Mouse (Mus musculus): ENCODE data around the gene Gid8. TPM values are rescaled to one million over a fixed set of nuclear protein-coding genes. Genes with fewer than 3 reads are reported as not detected.

The Gid8 gene
- polyA plus RNA-seq, 1 experiment from 2014 or later: 58.9 TPM

GRCm38 (mm10) chr2:180692630-180693029, 17.3 kb upstream of the Gid8 start:
- H3K4me2 ChIP-seq (ENCODE audit: low read length): no peak overlapping the region
- no peak overlapping the region for H3K4me3 ChIP-seq (ENCODE audit: low read length)
- peaks cover 22% of the 10 kb centered on the region for H3K36me3 ChIP-seq (ENCODE audit: control insufficient read depth, insufficient read depth, low read length)
- peaks cover 7% of the 10 kb centered on the region; the same call in 1 of the 2 replicates for H3K4me1 ChIP-seq (ENCODE audit: control insufficient read depth, insufficient read depth, low read depth, low read length)
- H3K9me3 ChIP-seq (ENCODE audit: control insufficient read depth, low read length): no peaks in the 10 kb centered on the region
- H3K27ac ChIP-seq (ENCODE audit: low read depth, low read length): peak overlapping the region; percentile 26; the same call in 1 of the 2 replicates
- no peaks in the 10 kb centered on the region for H3K27me3 ChIP-seq (replicated peaks; ENCODE audit: control insufficient read depth, insufficient read depth, low read length)
- H3K9ac ChIP-seq (ENCODE audit: low read depth, low read length): no peak overlapping the region
- 4% methylated on average over 1 of the region's 1 CpGs for WGBS
- ATAC-seq: peak; percentile 86; the same call in 1 of the 2 replicates

DNA sequence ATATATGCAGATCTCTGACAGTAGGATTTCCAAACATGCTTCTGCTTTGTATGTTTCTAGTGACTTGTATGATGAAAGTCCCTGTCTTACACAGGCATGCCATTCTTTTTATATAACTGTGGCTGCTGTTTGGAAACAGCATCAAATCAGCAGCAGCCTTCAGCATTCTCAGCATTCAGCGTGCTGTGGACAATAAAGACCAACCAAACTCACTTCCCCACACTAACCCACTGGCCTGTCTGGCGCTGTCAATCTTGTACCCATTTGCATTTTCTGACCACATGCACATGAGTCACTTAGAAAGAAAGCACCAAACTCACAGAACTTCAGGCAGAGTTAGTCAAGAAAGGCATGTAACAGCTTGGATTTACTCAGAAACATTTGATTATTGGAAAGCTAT, 14.7 kb upstream of the Gid8 start:
- Histone ChIP-seq H3K36me3 (ENCODE audit: control insufficient read depth, insufficient read depth, low read length) (peaks cover 3% of the 10 kb centered on the region; the same call in 1 of the 2 replicates), H3K9me3 (ENCODE audit: control insufficient read depth, low read length) (no peaks in the 10 kb centered on the region), H3K4me1 (ENCODE audit: control insufficient read depth, insufficient read depth, low read depth, low read length) (peaks cover 17% of the 10 kb centered on the region), H3K27ac (ENCODE audit: low read depth, low read length) (no peak overlapping the region), H3K9ac (ENCODE audit: low read depth, low read length) (no peak overlapping the region), H3K4me3 (ENCODE audit: low read length) (no peak overlapping the region), H3K4me2 (ENCODE audit: low read length) (no peak overlapping the region), H3K27me3 (replicated peaks; ENCODE audit: control insufficient read depth, insufficient read depth, low read length) (no peaks in the 10 kb centered on the region)
- 50% methylated on average over 2 of the region's 2 CpGs for WGBS
- ATAC-seq: no peak

DNA sequence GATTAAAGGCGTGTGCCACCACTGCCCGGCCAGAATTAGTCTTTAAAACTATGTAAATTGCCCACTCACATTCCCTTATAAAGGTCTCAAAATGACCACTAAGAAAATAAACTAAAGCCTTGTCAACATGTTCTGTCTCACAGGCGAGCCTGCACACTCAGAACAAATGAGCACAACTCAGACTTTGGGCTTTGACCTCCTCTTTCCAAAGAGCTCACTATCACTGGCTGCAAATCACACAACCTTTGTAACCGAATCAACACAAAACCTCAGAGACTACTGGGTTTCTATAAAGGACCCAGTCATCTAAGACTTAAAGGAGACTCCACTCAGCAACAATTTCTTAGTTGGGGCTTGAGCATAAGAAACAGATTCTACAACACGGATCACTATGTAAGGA, 9.5 kb upstream of the Gid8 start:
- ATAC-seq: no peak
- Histone ChIP-seq H3K9ac (ENCODE audit: low read depth, low read length) (peak overlapping the region; percentile 97), H3K4me3 (ENCODE audit: low read length) (peak overlapping the region; percentile 97), H3K9me3 (ENCODE audit: control insufficient read depth, low read length) (no peaks in the 10 kb centered on the region), H3K4me1 (ENCODE audit: control insufficient read depth, insufficient read depth, low read depth, low read length) (peaks cover 29% of the 10 kb centered on the region), H3K4me2 (ENCODE audit: low read length) (peak overlapping the region; percentile 98), H3K36me3 (ENCODE audit: control insufficient read depth, insufficient read depth, low read length) (no peaks in the 10 kb centered on the region), H3K27ac (ENCODE audit: low read depth, low read length) (no peak overlapping the region), H3K27me3 (replicated peaks; ENCODE audit: control insufficient read depth, insufficient read depth, low read length) (no peaks in the 10 kb centered on the region)
- WGBS: 84% methylated on average over 5 of the region's 5 CpGs

- peak overlapping the region; percentile 97 for H3K4me3 ChIP-seq (ENCODE audit: low read length)
- peak; percentile 1; the same call in 1 of the 2 replicates for ATAC-seq
- H3K36me3 ChIP-seq (ENCODE audit: control insufficient read depth, insufficient read depth, low read length): no peaks in the 10 kb centered on the region
- H3K9ac ChIP-seq (ENCODE audit: low read depth, low read length): peak overlapping the region; percentile 97
- H3K4me2 ChIP-seq (ENCODE audit: low read length): peak overlapping the region; percentile 98
- no peaks in the 10 kb centered on the region for H3K27me3 ChIP-seq (replicated peaks; ENCODE audit: control insufficient read depth, insufficient read depth, low read length)
- peaks cover 29% of the 10 kb centered on the region for H3K4me1 ChIP-seq (ENCODE audit: control insufficient read depth, insufficient read depth, low read depth, low read length)
- H3K9me3 ChIP-seq (ENCODE audit: control insufficient read depth, low read length): no peaks in the 10 kb centered on the region
- WGBS: 7% methylated on average over 24 of the region's 26 CpGs
- H3K27ac ChIP-seq (ENCODE audit: low read depth, low read length): peak overlapping the region; percentile 97
These were observed 8.7 kb upstream of the Gid8 start for GRCm38 (mm10) chr2:180701053-180701766.

GRCm38 (mm10) chr2:180701767-180702621, 7.9 kb upstream of the Gid8 start:
- Histone ChIP-seq H3K4me2 (ENCODE audit: low read length) (peak overlapping the region; percentile 98), H3K27ac (ENCODE audit: low read depth, low read length) (peak overlapping the region; percentile 97), H3K27me3 (replicated peaks; ENCODE audit: control insufficient read depth, insufficient read depth, low read length) (no peaks in the 10 kb centered on the region), H3K4me1 (ENCODE audit: control insufficient read depth, insufficient read depth, low read depth, low read length) (peaks cover 29% of the 10 kb centered on the region), H3K9ac (ENCODE audit: low read depth, low read length) (peak overlapping the region; percentile 97), H3K36me3 (ENCODE audit: control insufficient read depth, insufficient read depth, low read length) (no peaks in the 10 kb centered on the region), H3K4me3 (ENCODE audit: low read length) (peak overlapping the region; percentile 97), H3K9me3 (ENCODE audit: control insufficient read depth, low read length) (no peaks in the 10 kb centered on the region)
- WGBS: under 1% methylated on average over 61 of the region's 66 CpGs
- ATAC-seq: peak; percentile 97

DNA sequence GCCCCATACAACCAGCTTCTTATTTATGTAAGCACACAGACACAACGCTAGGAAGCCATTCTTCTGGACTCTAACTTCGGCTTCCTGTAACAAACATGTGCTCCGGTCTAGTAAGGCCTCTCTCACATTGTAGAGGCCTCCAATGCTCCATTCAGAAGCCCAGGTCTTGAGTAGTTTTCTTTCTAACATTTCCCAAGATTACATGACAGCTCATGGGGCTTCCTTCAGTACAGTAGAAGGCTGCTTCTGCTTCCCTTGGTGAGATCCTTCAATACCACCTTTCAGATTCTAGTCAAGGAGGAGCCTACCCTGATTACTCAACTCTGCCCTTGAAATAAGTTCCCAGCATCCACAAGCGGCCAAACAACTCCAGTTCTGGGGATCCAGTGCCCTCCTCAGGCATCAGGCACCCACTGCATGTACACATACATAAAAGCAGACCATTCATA, 7.2 kb upstream of the Gid8 start:
- no peaks in the 10 kb centered on the region for H3K36me3 ChIP-seq (ENCODE audit: control insufficient read depth, insufficient read depth, low read length)
- 29% methylated on average over 4 of the region's 4 CpGs for WGBS
- peak overlapping the region; percentile 97 for H3K27ac ChIP-seq (ENCODE audit: low read depth, low read length)
- H3K4me2 ChIP-seq (ENCODE audit: low read length): peak overlapping the region; percentile 98
- H3K9ac ChIP-seq (ENCODE audit: low read depth, low read length): peak overlapping the region; percentile 97
- H3K9me3 ChIP-seq (ENCODE audit: control insufficient read depth, low read length): no peaks in the 10 kb centered on the region
- H3K27me3 ChIP-seq (replicated peaks; ENCODE audit: control insufficient read depth, insufficient read depth, low read length): no peaks in the 10 kb centered on the region
- 0 out of 2 replicates have a peak, but pooled peaks have one; percentile 3 for ATAC-seq
- H3K4me3 ChIP-seq (ENCODE audit: low read length): peak overlapping the region; percentile 97
- H3K4me1 ChIP-seq (ENCODE audit: control insufficient read depth, insufficient read depth, low read depth, low read length): peaks cover 29% of the 10 kb centered on the region

DNA sequence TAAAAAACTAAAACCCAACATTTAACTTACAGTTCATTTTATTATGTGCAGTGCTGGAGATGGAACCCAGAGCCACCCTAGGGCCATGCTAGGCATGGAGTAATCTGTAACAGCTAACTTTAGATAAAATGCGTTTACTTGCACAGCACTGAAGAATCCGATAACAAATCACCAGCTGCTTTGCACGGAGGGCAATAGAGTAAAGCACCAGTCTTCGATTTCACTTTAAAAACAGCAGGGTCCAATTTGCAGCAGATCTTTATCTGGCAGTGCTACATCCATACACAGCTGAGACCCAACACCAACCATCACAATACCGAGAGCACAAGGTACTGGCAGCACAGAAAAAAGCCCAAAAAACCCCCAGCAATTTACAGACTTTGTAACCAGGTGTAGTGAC, 6.7 kb upstream of the Gid8 start:
- no peaks in the 10 kb centered on the region for H3K36me3 ChIP-seq (ENCODE audit: control insufficient read depth, insufficient read depth, low read length)
- H3K9me3 ChIP-seq (ENCODE audit: control insufficient read depth, low read length): no peaks in the 10 kb centered on the region
- no peak overlapping the region for H3K4me3 ChIP-seq (ENCODE audit: low read length)
- 81% methylated on average over 5 of the region's 5 CpGs for WGBS
- H3K9ac ChIP-seq (ENCODE audit: low read depth, low read length): no peak overlapping the region; the same call in none of the 2 replicates
- H3K27ac ChIP-seq (ENCODE audit: low read depth, low read length): no peak overlapping the region
- H3K27me3 ChIP-seq (replicated peaks; ENCODE audit: control insufficient read depth, insufficient read depth, low read length): no peaks in the 10 kb centered on the region
- peaks cover 30% of the 10 kb centered on the region for H3K4me1 ChIP-seq (ENCODE audit: control insufficient read depth, insufficient read depth, low read depth, low read length)
- no peak overlapping the region for H3K4me2 ChIP-seq (ENCODE audit: low read length)
- ATAC-seq: no peak

DNA sequence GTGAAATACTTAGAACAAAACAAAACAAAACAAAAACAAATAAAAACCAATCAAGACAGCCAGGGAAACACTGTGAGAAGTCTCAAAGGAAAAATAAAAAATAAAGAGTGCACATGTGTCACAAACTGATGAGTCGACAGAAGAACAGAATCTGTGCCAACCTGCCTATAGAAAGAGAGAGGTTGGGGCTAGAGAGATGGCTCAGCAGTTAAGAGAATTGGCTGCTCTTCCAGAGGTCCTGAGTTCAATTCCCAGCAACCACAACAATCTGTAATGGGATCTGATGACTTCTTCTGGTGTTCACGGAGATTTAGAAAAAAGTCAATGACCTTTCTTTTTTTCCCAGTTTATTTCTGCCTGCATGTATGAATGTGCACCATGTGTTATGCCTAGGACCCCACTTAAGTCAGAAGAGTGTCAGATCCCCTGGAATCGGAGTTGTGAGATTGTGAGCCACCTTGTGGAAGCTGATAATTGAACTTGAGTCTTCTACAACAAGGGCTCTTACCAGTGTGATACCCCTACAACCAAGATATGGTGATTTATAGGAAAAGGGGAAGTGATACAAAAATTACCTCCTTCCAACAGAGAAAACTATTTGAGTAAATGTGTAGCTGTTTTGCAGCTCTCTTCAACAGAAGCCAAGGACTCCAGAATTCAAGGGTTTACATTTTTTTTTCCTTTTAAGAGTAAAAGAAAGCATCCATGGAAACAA, 6.1 kb upstream of the Gid8 start:
- ATAC-seq: no peak
- H3K9me3 ChIP-seq (ENCODE audit: control insufficient read depth, low read length): no peaks in the 10 kb centered on the region
- peaks cover 36% of the 10 kb centered on the region for H3K4me1 ChIP-seq (ENCODE audit: control insufficient read depth, insufficient read depth, low read depth, low read length)
- no peak overlapping the region for H3K9ac ChIP-seq (ENCODE audit: low read depth, low read length)
- no peak overlapping the region for H3K4me3 ChIP-seq (ENCODE audit: low read length)
- no peak overlapping the region for H3K4me2 ChIP-seq (ENCODE audit: low read length)
- no peaks in the 10 kb centered on the region for H3K36me3 ChIP-seq (ENCODE audit: control insufficient read depth, insufficient read depth, low read length)
- no peak overlapping the region for H3K27ac ChIP-seq (ENCODE audit: low read depth, low read length)
- no peaks in the 10 kb centered on the region for H3K27me3 ChIP-seq (replicated peaks; ENCODE audit: control insufficient read depth, insufficient read depth, low read length)
- WGBS: 81% methylated on average over 3 of the region's 3 CpGs

Data from hindbrain, embryonic 16.5 days (tissue).